Mouse (Mus musculus) intestine, embryonic 14.5 days (tissue): ENCODE data around the gene 1810049J17Rik. TPM values are rescaled to one million over a fixed set of nuclear protein-coding genes. Genes with fewer than 3 reads are reported as not detected.

ENCODE experiments used
- ATAC-seq: fragments of 200-750 bp; cut with Nextera tagmentation; replicated peaks from 2 replicates; pipeline ENCODE4 v1.8.0; 2017; ENCODE audit warnings: low read depth, moderate number of reproducible peaks, moderate TSS enrichment, moderate library complexity; ENCODE audit not compliant: low FRiP score, low TSS enrichment
- DNase-seq: peaks from one replicate; pipeline ENCODE4 v3.0.0-alpha.2; 2018; ENCODE audit warnings: low spot score
- H3K27ac ChIP-seq: fragments of 300-500 bp; sonication (generic); 2 replicates; pipeline ENCODE4 v1.5.1; 2014; ENCODE audit warnings: low read depth, mild to moderate bottlenecking, control low read depth
- H3K27me3 ChIP-seq: fragments of 300-500 bp; sonication (generic); replicated peaks from 2 replicates; pipeline ENCODE4 v1.6.1; 2014; ENCODE audit warnings: low read length, control low read depth; ENCODE audit not compliant: control insufficient read depth, insufficient read depth
- H3K36me3 ChIP-seq: fragments of 300-500 bp; sonication (generic); 2 replicates; pipeline ENCODE4 v1.6.1; 2014; ENCODE audit warnings: low read length, control low read depth; ENCODE audit not compliant: control insufficient read depth, insufficient read depth
- H3K4me1 ChIP-seq: fragments of 300-500 bp; sonication (generic); replicated peaks from 2 replicates; pipeline ENCODE4 v1.6.1; 2014; ENCODE audit warnings: low read length, control low read depth, mixed read lengths; ENCODE audit not compliant: control insufficient read depth, insufficient read depth
- H3K4me2 ChIP-seq: fragments of 300-500 bp; sonication (generic); 2 replicates; pipeline ENCODE4 v1.6.1; 2014; ENCODE audit warnings: low read length
- H3K4me3 ChIP-seq: fragments of 300-500 bp; sonication (generic); 2 replicates; pipeline ENCODE4 v1.5.1; 2014; ENCODE audit warnings: low read depth, low read length, control low read depth, mixed read lengths
- H3K9ac ChIP-seq: fragments of 300-500 bp; sonication (generic); 2 replicates; pipeline ENCODE4 v1.6.1; 2014; ENCODE audit warnings: mild to moderate bottlenecking, low read length
- H3K9me3 ChIP-seq: fragments of 300-500 bp; sonication (generic); 2 replicates; pipeline ENCODE4 v1.6.1; 2016; ENCODE audit warnings: low read length, control low read depth; ENCODE audit not compliant: control insufficient read depth
- WGBS: fragments of 180-500 bp; shearing (Covaris S2); extraction: QIAGEN DNeasy Blood & Tissue Kit; methylation state at CpG from one replicate; pipeline ENCODE4 v1.1.7; 2014; 5-methylcytosine and 5-hydroxymethylcytosine counted together
- polyA plus RNA-seq: library from polyadenylated mRNA; unstranded; fragments of >200 nt; fragmentation: Nextera tagmentation; extraction: Ambion mirVana; gene quantifications from 2 replicates; pipeline ENCODE4 v1.2.1, GENCODE M21; 2014

The 1810049J17Rik gene
- polyA plus RNA-seq, 1 experiment from 2014 or later, result 1.7 TPM

- Histone ChIP-seq H3K27ac (no peak overlapping the region), H3K4me2 (no peak overlapping the region), H3K36me3 (no peaks in the 10 kb centered on the region), H3K9me3 (no peaks in the 10 kb centered on the region), H3K9ac (no peak overlapping the region), H3K4me3 (no peak overlapping the region), H3K27me3 (no peaks in the 10 kb centered on the region), H3K4me1 (no peaks in the 10 kb centered on the region)
- ATAC-seq (no peak), DNase-seq (no peak)
- WGBS, result 86% methylated on average over 7 of the region's 7 CpGs
Measured at GRCm38 (mm10) chr15:12311465-12311864, 10.2 kb downstream of the 1810049J17Rik start.

DNA sequence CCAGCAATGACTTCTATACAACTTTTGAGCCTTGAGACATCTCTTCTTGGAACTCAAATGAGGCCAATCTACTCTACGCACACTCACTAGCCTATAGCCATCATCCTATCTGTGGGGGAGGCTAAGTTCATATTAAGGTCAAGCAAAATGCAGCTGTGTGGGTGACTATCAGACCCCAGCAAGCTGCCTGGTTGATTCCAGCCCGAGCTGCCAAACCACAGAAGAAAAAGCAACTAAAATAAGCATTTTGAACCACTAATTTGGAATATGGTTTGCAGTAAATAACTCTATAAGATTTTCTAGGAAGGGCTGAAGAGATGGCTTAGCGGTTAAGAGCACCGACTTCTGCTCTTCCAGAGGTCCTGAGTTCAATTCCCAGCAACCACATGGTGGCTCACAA lies 11.0 kb downstream of the 1810049J17Rik start:
- H3K9ac ChIP-seq, result no peak overlapping the region
- H3K4me2 ChIP-seq, result no peak overlapping the region
- H3K4me3 ChIP-seq, result no peak overlapping the region
- ATAC-seq (no peak), DNase-seq (no peak)
- H3K27ac ChIP-seq, result no peak overlapping the region
- H3K27me3 ChIP-seq, result no peaks in the 10 kb centered on the region
- no peaks in the 10 kb centered on the region for H3K9me3 ChIP-seq
- no peaks in the 10 kb centered on the region for H3K4me1 ChIP-seq
- 79% methylated on average over 4 of the region's 4 CpGs for WGBS
- H3K36me3 ChIP-seq, result no peaks in the 10 kb centered on the region

DNA sequence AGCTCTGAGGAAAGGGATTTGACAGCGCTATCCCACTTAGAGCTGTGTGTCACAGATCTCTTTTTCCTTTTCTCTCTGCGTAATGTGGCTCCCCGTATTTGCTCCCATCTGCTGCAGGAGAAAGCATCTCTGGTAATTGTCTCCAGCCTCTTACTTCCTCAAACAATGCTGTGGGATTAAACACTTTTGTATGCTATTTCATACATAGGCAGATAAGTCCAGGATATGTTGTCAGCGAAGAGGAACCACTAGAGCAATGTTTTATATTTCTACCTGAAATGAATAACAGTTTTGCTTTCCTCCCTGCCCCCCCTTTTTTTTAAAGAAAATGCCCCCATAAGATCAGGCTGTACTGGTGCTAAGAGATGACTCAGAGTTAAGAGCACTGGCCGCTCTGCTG lies 13.2 kb downstream of the 1810049J17Rik start:
- WGBS, result 94% methylated on average over 5 of the region's 5 CpGs
- DNase-seq, result no peak
- H3K4me2 ChIP-seq, result no peak overlapping the region
- no peak overlapping the region for H3K27ac ChIP-seq
- H3K27me3 ChIP-seq, result no peaks in the 10 kb centered on the region
- no peak for ATAC-seq
- H3K9me3 ChIP-seq, result no peaks in the 10 kb centered on the region
- H3K9ac ChIP-seq, result no peak overlapping the region
- no peaks in the 10 kb centered on the region for H3K4me1 ChIP-seq
- no peaks in the 10 kb centered on the region for H3K36me3 ChIP-seq
- no peak overlapping the region for H3K4me3 ChIP-seq

DNA sequence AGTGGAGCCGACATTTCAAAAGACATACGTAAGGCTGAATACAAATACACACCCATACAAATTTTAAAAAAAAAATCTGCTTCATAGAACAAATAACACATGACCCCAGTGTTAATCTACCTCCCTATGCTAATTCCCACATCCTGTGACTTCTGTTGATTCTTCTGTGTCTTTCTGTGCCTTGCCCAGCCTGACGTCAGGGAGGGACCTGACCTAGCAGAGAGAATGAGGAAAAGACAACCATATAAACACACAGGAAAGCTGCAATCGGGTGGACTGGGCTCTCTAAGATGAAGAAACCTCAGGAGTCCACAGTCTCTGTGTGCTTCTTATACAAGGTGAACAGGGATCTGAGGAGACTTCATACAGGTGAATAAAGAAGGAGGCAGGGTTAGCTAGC lies 14.6 kb downstream of the 1810049J17Rik start:
- H3K9me3 ChIP-seq, result no peaks in the 10 kb centered on the region
- no peak overlapping the region for H3K27ac ChIP-seq
- no peaks in the 10 kb centered on the region for H3K36me3 ChIP-seq
- no peak overlapping the region for H3K9ac ChIP-seq
- no peaks in the 10 kb centered on the region for H3K4me1 ChIP-seq
- DNase-seq, result no peak
- WGBS, result 54% methylated on average over 4 of the region's 4 CpGs
- H3K27me3 ChIP-seq, result no peaks in the 10 kb centered on the region
- H3K4me2 ChIP-seq, result no peak overlapping the region
- H3K4me3 ChIP-seq, result no peak overlapping the region
- ATAC-seq, result no peak

DNA sequence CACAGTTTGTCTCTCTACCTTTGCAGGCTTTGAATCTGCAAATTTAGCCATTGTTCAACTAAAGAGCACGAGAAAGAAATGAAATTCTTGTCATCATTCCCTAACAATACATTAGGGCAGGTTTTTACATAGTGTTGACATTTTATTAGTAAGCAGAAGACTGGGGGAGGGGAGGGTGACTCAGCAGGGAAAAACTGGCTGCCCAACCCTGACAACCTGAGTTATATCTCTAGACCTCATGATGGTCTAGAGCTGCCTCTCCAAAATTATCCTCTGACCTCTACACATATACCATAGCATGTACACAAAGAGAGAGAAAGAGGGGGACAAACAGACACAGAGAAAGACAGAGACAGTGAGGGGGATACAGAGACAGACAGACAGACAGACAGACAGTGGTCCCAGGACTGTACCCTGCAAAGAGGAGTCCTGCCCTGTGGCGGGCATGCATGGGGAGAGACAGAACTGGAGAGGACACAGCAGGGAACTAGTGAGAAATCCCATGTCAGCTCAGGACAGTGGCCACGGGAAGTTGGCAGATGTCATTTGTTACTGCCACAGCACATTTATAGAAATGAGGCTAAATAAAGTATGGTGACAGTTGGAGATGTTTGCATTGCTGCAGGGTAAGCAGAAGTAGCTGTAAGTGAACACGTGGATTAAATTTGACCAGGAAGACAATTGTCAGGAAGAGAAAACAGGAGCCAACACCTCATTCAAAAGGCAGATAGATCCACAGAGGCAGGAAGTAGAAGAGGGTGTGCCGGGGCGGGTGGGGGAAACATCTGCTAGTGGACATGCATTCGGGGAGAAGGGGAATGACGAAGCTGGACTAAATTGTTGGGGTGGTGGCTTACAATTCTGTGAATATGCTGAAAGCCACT lies 15.3 kb downstream of the 1810049J17Rik start:
- DNase-seq (no peak), ATAC-seq (no peak)
- H3K27ac ChIP-seq, result no peak overlapping the region
- no peak overlapping the region for H3K9ac ChIP-seq
- no peak overlapping the region for H3K4me2 ChIP-seq
- H3K9me3 ChIP-seq, result no peaks in the 10 kb centered on the region
- no peak overlapping the region for H3K4me3 ChIP-seq
- H3K4me1 ChIP-seq, result no peaks in the 10 kb centered on the region
- WGBS, result 62% methylated on average over 8 of the region's 8 CpGs
- no peaks in the 10 kb centered on the region for H3K36me3 ChIP-seq
- no peaks in the 10 kb centered on the region for H3K27me3 ChIP-seq

- Histone ChIP-seq H3K9me3 (no peaks in the 10 kb centered on the region), H3K4me2 (no peak overlapping the region), H3K27me3 (no peaks in the 10 kb centered on the region), H3K4me1 (no peaks in the 10 kb centered on the region), H3K9ac (no peak overlapping the region), H3K4me3 (no peak overlapping the region), H3K36me3 (no peaks in the 10 kb centered on the region), H3K27ac (no peak overlapping the region)
- ATAC-seq (no peak), DNase-seq (no peak)
- 64% methylated on average over 5 of the region's 6 CpGs for WGBS
Measured at GRCm38 (mm10) chr15:12301771-12302170, 19.9 kb downstream of the 1810049J17Rik start.

- Histone ChIP-seq H3K27me3 (no peaks in the 10 kb centered on the region), H3K9me3 (no peaks in the 10 kb centered on the region)
- no peak for ATAC-seq
Measured at GRCm38 (mm10) chr15:12298231-12298737, 23.4 kb downstream of the 1810049J17Rik start.

DNA sequence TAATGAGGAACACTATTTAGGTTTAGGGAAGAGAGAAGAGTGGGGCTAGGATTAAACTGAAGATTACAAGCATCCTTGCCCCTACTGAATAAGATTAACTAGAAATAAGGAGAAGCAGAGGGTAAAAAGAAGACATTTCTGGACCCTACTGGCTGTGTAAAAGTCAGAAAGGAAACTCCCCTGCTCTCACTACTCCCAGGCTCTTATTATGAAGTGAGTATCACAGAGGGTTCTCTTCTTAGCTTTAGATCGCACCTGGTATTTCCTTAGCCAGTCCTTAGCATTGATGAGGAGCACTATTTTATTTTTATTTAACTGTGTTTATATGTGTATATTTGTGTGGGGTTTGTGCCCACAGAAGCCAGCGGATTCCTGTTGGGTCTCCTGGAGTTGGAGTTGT lies 25.5 kb downstream of the 1810049J17Rik start:
- 61% methylated on average over 2 of the region's 2 CpGs for WGBS
- Histone ChIP-seq H3K9ac (no peak overlapping the region), H3K27me3 (no peaks in the 10 kb centered on the region), H3K4me2 (no peak overlapping the region), H3K4me1 (no peaks in the 10 kb centered on the region), H3K27ac (no peak overlapping the region), H3K4me3 (no peak overlapping the region), H3K36me3 (no peaks in the 10 kb centered on the region), H3K9me3 (no peaks in the 10 kb centered on the region)
- DNase-seq (no peak), ATAC-seq (no peak)

More at GRCm38 (mm10) chr15:12298231-12298737, 23.4 kb downstream of the 1810049J17Rik start:
- H3K27ac ChIP-seq, result no peak overlapping the region
- DNase-seq, result no peak
- no peaks in the 10 kb centered on the region for H3K4me1 ChIP-seq
- WGBS, result 81% methylated on average over 7 of the region's 7 CpGs
- no peak overlapping the region for H3K9ac ChIP-seq
- no peak overlapping the region for H3K4me3 ChIP-seq
- no peak overlapping the region for H3K4me2 ChIP-seq
- H3K36me3 ChIP-seq, result no peaks in the 10 kb centered on the region

GRCm38 (mm10) chr15:12291757-12292156 lies 29.9 kb downstream of the 1810049J17Rik start:
- Histone ChIP-seq H3K4me1 (no peaks in the 10 kb centered on the region), H3K27me3 (no peaks in the 10 kb centered on the region), H3K27ac (no peak overlapping the region), H3K9me3 (no peaks in the 10 kb centered on the region; the same call in 1 of the 2 replicates), H3K4me3 (no peak overlapping the region), H3K4me2 (no peak overlapping the region), H3K9ac (no peak overlapping the region), H3K36me3 (no peaks in the 10 kb centered on the region)
- ATAC-seq (no peak), DNase-seq (no peak)
- 93% methylated on average over 2 of the region's 2 CpGs for WGBS
